Mouse (Mus musculus) myocyte (in vitro differentiated cells): ENCODE results near the gene Glipr2.

Experiments used
- CEBPB ChIP-seq: IDR thresholded peaks from 2 replicates; pipeline ENCODE4 v1.6.1; 2011; ENCODE audit warnings: mild to moderate bottlenecking, moderate library complexity; ENCODE audit not compliant: poor library complexity, insufficient read depth, severe bottlenecking
- USF1 ChIP-seq: IDR thresholded peaks from one replicate; pipeline ENCODE4 v1.6.1; 2011; ENCODE audit warnings: low read depth, mild to moderate bottlenecking, control low read depth, moderate library complexity

GRCm38 (mm10) chr4:43979746-43980145 is 22.5 kb downstream of the Glipr2 start:
- TF ChIP-seq USF1 (no peak), CEBPB (no peak)
